Mouse (Mus musculus) intestine, postnatal 0 days (tissue): ENCODE results near the gene Lasp1. TPM values are rescaled to one million over a fixed set of nuclear protein-coding genes. Genes with fewer than 3 reads are reported as not detected.
"Not testable (repeated sequence)": the region's sequence is repeated elsewhere in the genome, so short reads cannot be mapped to it uniquely, and the experiment has no call there.

Source experiments
- ATAC-seq: fragments of 200-750 bp; cut with Nextera tagmentation; 2 replicates; pipeline ENCODE4 v1.8.0; 2017; ENCODE audit warnings: mild to moderate bottlenecking, moderate TSS enrichment, moderate library complexity
- H3K27ac ChIP-seq: fragments of 300-500 bp; sonication (generic); 2 replicates; pipeline ENCODE4 v1.5.1; 2014; ENCODE audit warnings: mild to moderate bottlenecking, low read depth, low read length, moderate library complexity
- H3K27me3 ChIP-seq: fragments of 300-500 bp; sonication (generic); replicated peaks from 2 replicates; pipeline ENCODE4 v1.6.1; 2014; ENCODE audit warnings: low read length, mixed read lengths; ENCODE audit not compliant: control insufficient read depth, insufficient read depth
- H3K36me3 ChIP-seq: fragments of 300-500 bp; sonication (generic); 2 replicates; pipeline ENCODE4 v1.6.1; 2014; ENCODE audit warnings: mild to moderate bottlenecking, moderate library complexity; ENCODE audit not compliant: control insufficient read depth, insufficient read depth
- H3K4me1 ChIP-seq: fragments of 300-500 bp; sonication (generic); replicated peaks from 2 replicates; pipeline ENCODE4 v1.6.1; 2014; ENCODE audit warnings: antibody characterized with exemption, low read length, mixed read lengths; ENCODE audit not compliant: control insufficient read depth, insufficient read depth
- H3K4me2 ChIP-seq: fragments of 300-500 bp; sonication (generic); replicated peaks from 2 replicates; pipeline ENCODE4 v1.6.1; 2014; ENCODE audit warnings: low read depth, mild to moderate bottlenecking, moderate library complexity
- H3K4me3 ChIP-seq: fragments of 300-500 bp; sonication (generic); 2 replicates; pipeline ENCODE4 v1.5.1; 2014; ENCODE audit warnings: low read depth, low read length
- H3K9ac ChIP-seq: fragments of 300-500 bp; sonication (generic); 2 replicates; pipeline ENCODE4 v1.6.1; 2014; ENCODE audit warnings: mild to moderate bottlenecking, low read depth, low read length
- H3K9me3 ChIP-seq: fragments of 300-500 bp; sonication (generic); 2 replicates; pipeline ENCODE4 v1.6.1; 2016; ENCODE audit warnings: mixed run types; ENCODE audit not compliant: control insufficient read depth
- CTCF ChIP-seq: sonication (generic); IDR thresholded peaks from 2 replicates; pipeline ENCODE4 v1.5.1; 2016; ENCODE audit warnings: low read depth, mild to moderate bottlenecking, control low read depth, antibody characterized with exemption, moderate library complexity
- WGBS: fragments of 180-500 bp; shearing (Covaris S2); extraction: QIAGEN DNeasy Blood & Tissue Kit; methylation state at CpG from one replicate; pipeline ENCODE4 v1.1.7; 2014; 5-methylcytosine and 5-hydroxymethylcytosine counted together
- polyA plus RNA-seq: library from polyadenylated mRNA; unstranded; fragments of >200 nt; fragmentation: Nextera tagmentation; extraction: Ambion mirVana; gene quantifications from 2 replicates; pipeline ENCODE4 v1.2.1, GENCODE M21; 2015

Gene Lasp1
- polyA plus RNA-seq, 1 experiment from 2014 or later, result 98.2 TPM

DNA sequence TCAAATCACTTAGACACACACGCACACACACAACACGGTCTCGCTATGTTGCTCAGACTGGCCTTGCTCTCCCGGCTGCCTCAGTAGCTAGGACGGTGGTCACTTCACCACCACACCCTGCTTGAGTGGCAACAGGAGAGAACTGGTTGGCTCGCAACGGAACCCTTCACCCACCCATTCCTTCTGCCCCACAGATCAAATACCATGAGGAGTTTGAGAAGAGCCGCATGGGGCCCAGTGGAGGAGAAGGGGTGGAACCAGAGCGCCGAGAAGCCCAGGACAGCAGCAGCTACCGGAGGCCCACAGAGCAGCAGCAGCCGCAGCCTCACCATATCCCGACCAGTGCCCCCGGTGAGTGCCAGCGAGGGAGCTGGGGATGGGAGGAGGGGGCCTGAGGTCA, 34.6 kb downstream of the Lasp1 start:
- Histone ChIP-seq H3K27ac (no peak overlapping the region), H3K9me3 (no peaks in the 10 kb centered on the region), H3K9ac (no peak overlapping the region), H3K27me3 (no peaks in the 10 kb centered on the region), H3K4me3 (no peak overlapping the region), H3K4me1 (no peaks in the 10 kb centered on the region), H3K4me2 (no peak overlapping the region), H3K36me3 (peaks cover 80% of the 10 kb centered on the region)
- TF ChIP-seq CTCF, result no peak
- no peak for ATAC-seq
- WGBS, result 84% methylated on average over 15 of the region's 15 CpGs

DNA sequence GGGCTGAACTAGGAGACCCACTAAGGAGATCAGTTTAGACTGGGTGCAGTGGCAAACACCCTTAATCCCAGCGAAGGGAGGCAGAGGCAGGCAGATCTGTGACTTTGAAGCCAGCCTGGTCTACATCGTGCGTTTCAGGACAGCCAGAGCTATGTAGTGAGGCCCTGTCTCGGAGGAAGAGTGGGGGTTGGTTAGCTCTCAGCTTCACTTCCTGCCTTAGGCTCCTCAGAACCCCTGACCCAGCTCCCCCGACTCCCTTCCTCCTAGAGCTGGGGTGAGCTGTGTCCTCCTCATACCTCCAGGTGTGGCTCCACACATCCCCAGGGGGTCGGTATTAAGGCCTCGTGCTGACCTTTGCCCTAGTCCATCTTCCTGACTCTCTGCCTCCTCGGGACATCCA, 37.7 kb downstream of the Lasp1 start:
- no peak overlapping the region for H3K9ac ChIP-seq
- WGBS, result 60% methylated on average over 8 of the region's 8 CpGs
- H3K9me3 ChIP-seq, result no peaks in the 10 kb centered on the region
- no peak for TF ChIP-seq CTCF
- no peak overlapping the region for H3K4me3 ChIP-seq
- no peak overlapping the region for H3K4me2 ChIP-seq
- ATAC-seq, result no peak
- no peak overlapping the region for H3K27ac ChIP-seq
- H3K27me3 ChIP-seq, result no peaks in the 10 kb centered on the region
- H3K4me1 ChIP-seq, result no peaks in the 10 kb centered on the region
- H3K36me3 ChIP-seq, result peaks cover 70% of the 10 kb centered on the region

DNA sequence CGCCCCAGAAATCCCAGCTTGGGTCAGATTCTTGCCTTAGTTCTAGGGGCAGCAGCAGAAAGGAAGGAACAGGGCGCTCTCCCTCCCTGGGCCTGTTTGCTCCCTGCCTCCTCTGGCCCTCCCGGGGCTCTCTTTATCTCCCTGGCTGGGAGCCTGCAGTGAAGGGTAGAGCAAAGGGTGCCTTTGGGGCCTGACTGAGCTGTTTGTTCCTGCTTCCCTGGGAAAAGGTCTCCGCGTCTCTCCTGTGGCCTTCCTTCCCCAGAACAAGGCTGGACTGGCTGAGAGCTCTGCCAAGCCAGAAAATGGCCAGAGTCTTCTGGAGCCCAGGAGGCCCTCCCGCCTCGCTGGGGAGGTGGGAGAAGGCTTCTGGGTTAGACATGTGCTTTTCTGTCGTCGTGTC, 38.3 kb downstream of the Lasp1 start:
- ATAC-seq, H3K4me3 ChIP-seq, H3K9ac ChIP-seq, H3K27ac ChIP-seq, H3K4me1 ChIP-seq, H3K9me3 ChIP-seq, H3K27me3 ChIP-seq, H3K4me2 ChIP-seq: not testable (repeated sequence)
- 75% methylated on average over 9 of the region's 9 CpGs for WGBS
- peaks cover 65% of the 10 kb centered on the region for H3K36me3 ChIP-seq

DNA sequence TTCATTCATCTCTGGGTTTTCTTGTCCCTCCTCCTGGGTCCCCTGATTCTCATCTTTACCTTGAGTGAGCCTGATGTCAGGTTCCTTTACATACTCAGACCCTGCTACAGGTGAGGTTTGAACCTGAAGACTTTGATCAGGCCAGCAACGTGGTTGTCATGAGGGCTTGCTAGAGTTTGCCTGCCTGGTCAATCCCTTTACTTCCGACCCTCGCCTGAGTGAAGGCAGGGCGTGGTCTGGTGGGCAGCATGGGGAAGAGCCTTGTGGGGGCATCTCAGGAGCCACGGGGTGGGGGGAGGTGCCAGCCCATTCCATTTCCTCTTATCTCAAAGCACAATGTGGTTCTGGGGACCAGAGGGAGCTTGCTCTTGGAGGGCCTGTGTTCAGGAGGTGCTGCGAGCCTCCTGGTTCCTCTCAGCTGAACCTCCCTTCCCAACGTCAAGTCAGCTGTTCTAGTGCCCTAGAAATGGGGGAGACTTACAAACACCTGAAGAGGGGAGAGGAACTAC, 38.9 kb downstream of the Lasp1 start:
- Histone ChIP-seq H3K27me3 (no peaks in the 10 kb centered on the region), H3K4me2 (no peak overlapping the region), H3K36me3 (peaks cover 59% of the 10 kb centered on the region), H3K9me3 (no peaks in the 10 kb centered on the region), H3K27ac (no peak overlapping the region), H3K4me1 (no peaks in the 10 kb centered on the region), H3K9ac (no peak overlapping the region), H3K4me3 (no peak overlapping the region)
- WGBS, result 76% methylated on average over 7 of the region's 7 CpGs
- ATAC-seq, result no peak
- TF ChIP-seq CTCF, result no peak

DNA sequence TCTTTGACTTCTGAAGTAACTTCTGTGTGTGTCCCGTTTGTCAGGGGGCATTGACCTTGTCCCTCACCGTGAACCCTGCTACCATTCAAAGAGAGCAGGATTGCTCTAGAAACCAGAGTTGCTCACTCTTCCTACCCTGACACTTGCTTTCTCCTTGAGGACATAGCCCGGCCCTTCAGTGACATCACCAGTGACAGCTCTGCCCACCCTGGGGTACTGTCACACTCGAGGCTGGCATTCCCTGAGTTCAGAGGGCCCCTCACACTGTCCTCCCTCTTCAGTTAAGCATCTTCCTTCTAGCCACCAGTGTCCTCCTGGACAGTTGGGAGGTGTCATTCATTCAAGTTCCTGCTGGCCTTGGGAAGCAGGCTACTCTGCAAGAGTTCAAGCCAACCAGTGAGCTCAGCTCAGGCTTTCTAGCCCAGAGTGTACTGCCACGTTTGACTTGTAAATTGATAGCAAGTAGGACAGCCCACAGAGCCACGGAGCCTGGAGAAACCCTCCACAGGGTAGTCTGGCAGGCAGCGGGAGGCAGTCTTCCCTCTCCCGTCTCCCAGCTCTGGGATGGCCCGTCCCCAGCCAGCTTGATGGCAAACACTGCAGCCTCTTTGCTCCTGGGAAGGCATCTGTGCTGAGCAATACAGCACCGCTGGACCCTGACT, 40.1 kb downstream of the Lasp1 start:
- WGBS, result 39% methylated on average over 10 of the region's 10 CpGs
- Histone ChIP-seq H3K27me3 (no peaks in the 10 kb centered on the region), H3K4me3 (no peak overlapping the region), H3K4me1 (no peaks in the 10 kb centered on the region), H3K9ac (no peak overlapping the region), H3K36me3 (peaks cover 48% of the 10 kb centered on the region), H3K9me3 (no peaks in the 10 kb centered on the region), H3K27ac (no peak overlapping the region), H3K4me2 (no peak overlapping the region)
- ATAC-seq, result peak; percentile 13; the same call in 1 of the 2 replicates
- no peak for TF ChIP-seq CTCF

DNA sequence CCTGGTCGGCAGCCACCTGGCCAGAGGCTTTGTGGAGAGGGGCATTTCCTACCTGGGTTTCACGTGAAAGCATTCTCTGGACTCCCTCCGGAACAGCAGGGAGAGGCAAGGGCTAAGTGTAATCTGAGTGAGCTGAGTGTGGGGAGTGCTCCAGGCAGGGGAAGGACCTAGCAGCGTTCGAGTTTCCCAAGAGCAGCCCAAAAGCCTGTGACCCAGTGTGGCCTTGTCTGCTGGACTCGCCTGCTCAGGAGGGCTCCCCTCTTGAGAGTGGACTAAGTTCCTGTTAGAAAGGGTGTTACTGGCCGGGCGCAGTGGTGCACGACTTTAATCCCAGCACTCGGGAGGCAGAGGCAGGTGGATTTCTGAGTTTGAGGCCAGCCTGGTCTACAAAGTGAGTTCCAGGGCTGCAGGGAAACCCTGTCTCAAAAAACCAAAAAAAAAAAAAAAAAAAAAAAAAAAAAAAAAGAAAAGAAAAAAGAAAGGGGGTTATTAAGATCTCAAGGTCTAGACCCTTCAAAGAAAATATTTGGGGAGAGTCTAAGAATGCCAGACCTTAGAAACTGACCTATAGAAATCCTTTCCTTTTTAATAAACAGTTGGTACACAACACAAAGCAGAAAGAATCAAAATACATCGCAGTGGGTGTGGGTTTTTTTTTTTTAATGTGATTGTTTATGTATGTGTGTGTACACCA, 40.8 kb downstream of the Lasp1 start:
- Histone ChIP-seq H3K4me3 (no peak overlapping the region), H3K27me3 (no peaks in the 10 kb centered on the region), H3K9ac (no peak overlapping the region), H3K4me1 (no peaks in the 10 kb centered on the region), H3K9me3 (no peaks in the 10 kb centered on the region), H3K36me3 (peaks cover 41% of the 10 kb centered on the region), H3K27ac (no peak overlapping the region), H3K4me2 (no peak overlapping the region)
- no peak for TF ChIP-seq CTCF
- 0 out of 2 replicates have a peak, but pooled peaks have one; percentile 10 for ATAC-seq
- WGBS, result 58% methylated on average over 11 of the region's 11 CpGs
